Mouse (Mus musculus): Measurements from ENCODE around the gene Wdr45.

DNA sequence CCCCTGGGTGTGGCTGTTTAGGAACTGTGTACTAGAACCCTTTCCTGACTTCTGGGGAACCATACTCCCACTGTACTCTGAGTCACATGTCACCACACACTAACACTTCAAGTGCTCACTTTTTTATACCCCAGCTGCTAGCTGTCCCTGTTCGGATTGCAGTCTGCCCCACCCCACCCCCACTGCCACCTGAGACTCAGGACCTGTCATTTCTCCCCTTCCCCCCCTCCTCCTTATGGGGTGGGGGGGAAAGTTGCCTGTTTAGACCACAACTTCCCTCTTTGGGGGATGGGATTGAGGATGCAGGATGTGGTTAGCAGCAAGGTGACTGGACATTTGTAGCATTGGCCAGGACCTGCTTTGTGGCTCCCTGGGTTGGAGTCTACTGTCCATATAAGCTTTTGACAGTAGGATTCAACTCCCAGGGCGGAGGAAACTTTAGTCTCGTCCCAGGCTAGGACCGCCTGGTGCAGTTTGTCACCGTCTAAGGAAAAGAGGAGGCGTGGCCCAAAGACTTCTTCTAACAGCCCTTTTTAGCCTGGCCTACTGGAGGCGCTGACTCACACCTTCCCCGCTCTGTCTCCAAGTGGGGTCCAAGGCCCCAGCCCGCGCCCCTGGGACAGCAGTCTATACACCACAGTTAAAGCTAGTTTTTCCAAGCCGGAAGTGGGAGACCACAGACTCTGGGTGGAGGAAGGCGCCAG, 40.4 kb upstream of the Wdr45 start:
- TF ChIP-seq CTCF (IDR thresholded peaks at IDR 0.05; ENCODE audit: insufficient read depth, low read length) (no peak), POLR2A (IDR thresholded peaks at IDR 0.05; ENCODE audit: borderline replicate concordance, extremely low read depth, low read depth, low read length) (no peak)
